Mouse (Mus musculus) thymus, adult 18-20 months (tissue): ENCODE results near the gene Luc7l.
A peak's percentile ranks its signal among the peaks of the same experiment; 100 is the strongest.
"Not testable (repeated sequence)": the region's sequence is repeated elsewhere in the genome, so short reads cannot be mapped to it uniquely, and the experiment has no call there.

ENCODE experiments used
- DNase-seq, 2 experiments: peaks; one replicate each; pipeline ENCODE4 v3.0.0; 2022; ENCODE audit warnings: mixed read lengths in 2 of 2

Gene Luc7l

GRCm38 (mm10) chr17:26253399-26253798, 703 bp downstream of the Luc7l start:
- DNase-seq = no peak

DNA sequence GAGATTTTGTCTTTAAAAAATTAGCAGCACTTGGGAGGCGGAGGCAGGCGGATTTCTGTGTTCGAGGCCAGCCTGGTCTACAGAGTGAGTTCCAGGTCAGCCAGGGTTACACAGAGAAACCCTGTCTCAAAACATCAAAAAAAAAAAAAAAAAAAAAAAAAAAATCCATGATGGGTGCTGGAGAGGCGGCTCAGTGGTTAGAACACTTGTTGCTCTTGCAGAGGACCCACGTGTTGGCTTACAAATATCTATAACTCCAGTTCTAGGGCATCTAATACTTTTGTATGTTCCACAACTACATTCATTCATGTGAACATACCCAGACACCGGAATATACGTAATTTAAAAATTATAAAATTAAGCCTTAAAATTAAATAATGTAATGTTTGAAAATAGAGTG, 2.6 kb downstream of the Luc7l start:
- DNase-seq = no peak

DNA sequence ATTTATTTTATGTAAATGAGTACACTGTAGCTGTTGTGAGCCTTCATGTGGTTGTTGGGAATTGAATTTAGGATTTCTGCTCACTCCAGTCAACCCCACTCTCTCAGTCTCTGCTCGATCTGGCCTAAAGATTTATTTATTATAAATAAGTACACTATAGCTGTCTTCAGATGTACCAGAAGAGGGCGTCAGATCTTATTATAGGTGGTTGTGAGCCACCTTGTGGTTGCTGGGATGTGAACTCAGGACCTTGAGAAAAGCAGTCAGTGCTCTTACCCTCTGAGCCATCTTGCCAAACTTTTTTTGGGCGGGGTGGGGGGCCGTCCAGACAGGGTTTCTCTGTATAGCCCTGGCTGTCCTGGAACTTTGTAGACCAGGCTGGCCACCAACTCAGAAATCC, 9.1 kb downstream of the Luc7l start:
- DNase-seq = no peak

GRCm38 (mm10) chr17:26262384-26262783, 9.7 kb downstream of the Luc7l start:
- no peak for DNase-seq

DNA sequence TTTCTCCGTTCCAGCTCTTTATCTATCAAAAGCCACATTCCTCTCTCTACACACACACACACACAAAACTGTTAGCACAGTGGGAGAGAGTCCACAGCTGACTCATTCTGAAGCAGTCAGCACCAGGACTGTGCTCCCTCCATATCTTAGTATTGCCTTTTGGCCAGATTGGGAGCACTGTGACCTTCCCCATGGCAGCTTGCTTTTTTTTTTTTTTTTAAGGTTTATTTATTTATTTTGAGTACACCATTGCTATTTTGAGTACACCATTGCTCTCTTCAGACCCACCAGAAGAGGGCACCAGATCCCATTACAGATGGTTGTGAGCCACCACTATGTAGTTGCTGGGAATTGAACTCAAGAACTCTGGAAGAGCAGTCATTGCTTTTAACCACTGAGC, 16.2 kb downstream of the Luc7l start:
- DNase-seq = no peak

- DNase-seq = not testable (repeated sequence)
Measured at GRCm38 (mm10) chr17:26269577-26269976, 16.9 kb downstream of the Luc7l start.

DNA sequence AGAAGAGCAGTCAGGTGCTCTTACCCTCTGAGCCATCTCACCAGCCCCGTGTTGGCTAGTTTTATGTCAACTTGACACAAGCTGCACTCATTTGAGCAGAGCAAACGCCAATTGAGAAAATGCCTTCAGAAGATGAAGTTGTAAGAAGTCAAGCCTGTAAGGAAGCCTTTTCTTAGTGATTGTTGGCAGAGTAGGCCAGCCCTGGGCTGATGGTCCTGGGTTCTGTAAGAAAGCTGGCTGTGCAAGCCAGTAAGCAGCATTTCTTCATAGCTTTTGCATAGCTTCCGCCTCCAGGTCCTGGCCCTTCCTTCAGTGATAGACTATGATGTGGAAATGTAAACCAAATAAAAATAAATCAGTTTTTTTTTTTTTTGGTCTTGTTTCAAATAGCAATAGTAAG, 19.9 kb downstream of the Luc7l start:
- no peak for DNase-seq

DNA sequence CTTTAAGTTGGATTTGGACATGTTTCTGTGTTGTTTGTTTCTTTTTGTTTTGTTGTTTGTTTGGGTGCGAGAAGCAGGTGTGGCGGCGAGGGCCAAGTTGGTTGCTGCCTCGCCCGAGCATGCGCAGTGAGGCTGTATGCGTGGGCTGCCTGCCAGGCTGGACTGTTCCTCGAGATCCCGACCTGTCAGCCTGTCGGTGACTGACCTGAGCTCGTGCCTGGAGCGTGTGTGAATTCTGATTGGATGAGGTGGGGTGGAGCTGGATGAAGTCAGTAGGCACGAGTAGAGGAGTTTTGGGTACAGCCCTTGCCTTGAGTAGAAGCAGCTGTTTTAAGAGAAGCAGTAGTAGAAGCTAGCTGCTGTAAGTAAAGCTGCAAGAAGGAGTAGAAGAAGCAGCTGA, 23.2 kb downstream of the Luc7l start:
- DNase-seq = no peak

- peak in 1 of 2 experiments; percentile 17 for DNase-seq
Measured at GRCm38 (mm10) chr17:26276711-26277110, 24.0 kb downstream of the Luc7l start.

GRCm38 (mm10) chr17:26286199-26286955, 33.7 kb downstream of the Luc7l start:
- DNase-seq = no peak

DNA sequence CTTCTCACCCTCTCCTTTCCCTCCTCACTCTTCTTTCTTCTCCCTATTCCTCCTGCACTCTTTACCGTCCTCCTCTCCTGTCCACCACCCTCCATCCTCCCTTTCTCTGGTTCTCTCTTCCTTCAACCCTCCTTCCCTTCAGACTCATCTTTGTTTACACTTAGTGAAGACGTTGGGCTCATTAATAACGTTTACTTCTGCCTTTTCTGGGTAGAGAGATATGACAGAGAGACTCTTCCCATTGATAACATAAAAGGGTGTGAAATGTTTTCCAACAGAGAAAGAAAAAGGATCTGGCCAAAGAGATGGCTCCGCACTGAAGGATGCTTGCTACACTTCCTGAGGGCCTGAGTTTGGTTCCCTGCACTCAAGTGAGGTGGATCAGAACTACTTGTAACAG, 36.8 kb downstream of the Luc7l start:
- DNase-seq = no peak

- not testable (repeated sequence) for DNase-seq
Measured at GRCm38 (mm10) chr17:26298318-26298717, 45.6 kb downstream of the Luc7l start.

- DNase-seq = peak; percentile 3 to 14
Measured at GRCm38 (mm10) chr17:26314291-26314690, 61.6 kb downstream of the Luc7l start.

DNA sequence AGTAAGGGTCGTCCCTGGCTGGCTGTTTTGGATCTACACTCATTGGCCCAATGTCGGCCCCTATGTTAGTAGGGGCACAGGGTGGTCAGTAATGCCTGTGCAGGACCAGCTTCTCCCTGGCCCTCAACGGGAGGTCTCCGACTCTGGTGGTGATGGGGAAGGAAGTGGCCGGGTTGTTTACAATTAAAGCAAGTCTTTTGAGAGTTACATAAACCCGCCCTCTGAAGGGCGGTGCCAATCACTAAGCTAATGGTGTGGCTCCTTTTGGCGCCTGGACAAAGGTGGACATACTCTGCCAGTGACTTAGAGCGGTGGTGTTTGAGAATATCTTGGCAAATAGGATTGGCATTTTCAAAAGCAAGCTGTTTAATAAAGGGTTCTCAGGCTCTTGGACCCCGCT, 62.8 kb downstream of the Luc7l start:
- DNase-seq = no peak

- DNase-seq = no peak
Measured at GRCm38 (mm10) chr17:26318441-26318840, 65.7 kb downstream of the Luc7l start.
